Mouse (Mus musculus): ENCODE results near the gene Pon2. TPM values are rescaled to one million over a fixed set of nuclear protein-coding genes. Genes with fewer than 3 reads are reported as not detected.

Gene Pon2
- polyA plus RNA-seq, 1 experiment, result 16.3 TPM

GRCm38 (mm10) chr6:5300629-5301028 lies 2.4 kb upstream of the Pon2 start:
- H3K27me3 ChIP-seq (replicated peaks; ENCODE audit: control insufficient read depth, insufficient read depth, low read length), result no peaks in the 10 kb centered on the region
- H3K4me3 ChIP-seq (ENCODE audit: insufficient read depth, low read depth, low read length), result no peak overlapping the region
- 89% methylated on average over 8 of the region's 8 CpGs for WGBS
- TF ChIP-seq POLR2A (IDR thresholded peaks at IDR 0.05; ENCODE audit: low read depth, low read length), result no peak
- no peak for TF ChIP-seq CTCF (conservative IDR thresholded peaks at IDR 0.05; ENCODE audit: insufficient read depth, insufficient read length, low read depth, low read length)
- DNase-seq, result no peak
- H3K4me1 ChIP-seq (ENCODE audit: control insufficient read depth, insufficient read depth, low read length), result no peaks in the 10 kb centered on the region
- no peak overlapping the region for H3K27ac ChIP-seq (ENCODE audit: insufficient read depth, low read depth, low read length)
- H3K36me3 ChIP-seq (ENCODE audit: control insufficient read depth, insufficient read depth, low read length), result no peaks in the 10 kb centered on the region

DNA sequence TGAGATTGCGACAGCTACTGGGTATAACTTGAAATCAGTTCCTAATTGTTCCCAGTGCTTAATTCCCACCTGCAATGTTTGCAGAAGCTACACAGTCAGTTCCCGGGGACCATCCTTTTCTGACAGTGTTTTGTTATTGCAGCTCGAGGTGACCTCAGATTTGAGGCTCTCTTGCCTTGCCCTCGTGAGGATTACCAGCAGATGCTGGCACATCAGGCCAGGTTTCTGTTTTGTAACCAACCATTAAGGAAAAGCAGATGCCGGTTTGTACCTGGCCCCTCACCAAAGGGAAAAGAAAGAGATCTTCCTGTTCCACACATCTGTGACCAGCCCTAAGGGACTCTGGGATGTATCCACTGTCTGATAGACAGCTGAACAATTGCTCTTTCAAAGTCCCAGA lies 1.3 kb upstream of the Pon2 start:
- no peaks in the 10 kb centered on the region for H3K4me1 ChIP-seq (ENCODE audit: control insufficient read depth, insufficient read depth, low read length)
- no peak overlapping the region for H3K4me3 ChIP-seq (ENCODE audit: insufficient read depth, low read depth, low read length)
- no peaks in the 10 kb centered on the region for H3K27me3 ChIP-seq (replicated peaks; ENCODE audit: control insufficient read depth, insufficient read depth, low read length)
- no peak for DNase-seq
- no peaks in the 10 kb centered on the region for H3K36me3 ChIP-seq (ENCODE audit: control insufficient read depth, insufficient read depth, low read length)
- 85% methylated on average over 5 of the region's 5 CpGs for WGBS
- H3K27ac ChIP-seq (ENCODE audit: insufficient read depth, low read depth, low read length), result no peak overlapping the region
- TF ChIP-seq POLR2A (IDR thresholded peaks at IDR 0.05; ENCODE audit: low read depth, low read length), result no peak
- TF ChIP-seq CTCF (conservative IDR thresholded peaks at IDR 0.05; ENCODE audit: insufficient read depth, insufficient read length, low read depth, low read length), result no peak

DNA sequence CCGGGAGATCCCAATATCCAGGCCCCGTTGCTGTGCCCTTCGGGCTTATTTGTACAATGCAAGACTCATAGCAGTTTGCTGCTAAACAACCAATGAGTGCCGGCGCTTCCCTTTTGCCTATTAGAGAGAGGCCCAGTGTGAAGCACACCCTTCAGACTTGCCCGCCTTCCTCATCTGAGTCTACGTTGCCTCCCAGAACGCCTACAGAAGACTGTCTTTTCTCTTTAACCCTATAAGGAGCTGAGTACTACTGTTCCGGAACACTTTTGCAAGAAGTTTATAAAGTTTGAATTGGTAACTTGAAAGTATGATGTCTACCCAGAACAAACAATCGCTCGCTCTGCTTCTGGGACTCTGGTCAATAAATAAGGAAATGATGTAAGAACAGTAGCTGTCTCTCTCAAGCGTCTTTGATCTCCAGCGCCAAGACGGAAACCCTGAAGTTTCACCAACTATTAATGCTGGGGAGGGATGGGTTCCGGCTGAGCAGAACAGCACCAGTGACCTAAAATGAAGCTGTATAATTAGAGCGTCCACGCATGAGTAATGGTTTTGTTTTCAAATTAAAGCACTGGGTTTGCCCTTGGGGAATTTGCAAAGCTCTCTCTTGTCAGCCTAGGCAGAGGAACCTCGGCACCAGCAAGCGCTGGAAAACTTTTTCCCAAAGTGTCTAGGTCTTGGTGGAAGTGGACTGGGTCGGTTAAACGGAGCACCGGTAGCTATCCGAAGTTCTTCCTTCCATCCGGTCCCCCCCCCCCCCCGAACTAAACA lies 749 bp downstream of the Pon2 start:
- DNase-seq, result peak; percentile 76
- H3K36me3 ChIP-seq (ENCODE audit: control insufficient read depth, insufficient read depth, low read length), result no peaks in the 10 kb centered on the region
- WGBS, result 2% methylated on average over 25 of the region's 25 CpGs
- H3K27ac ChIP-seq (ENCODE audit: insufficient read depth, low read depth, low read length), result peak overlapping the region; percentile 78; the same call in 1 of the 2 replicates
- no peaks in the 10 kb centered on the region for H3K4me1 ChIP-seq (ENCODE audit: control insufficient read depth, insufficient read depth, low read length)
- TF ChIP-seq POLR2A (IDR thresholded peaks at IDR 0.05; ENCODE audit: low read depth, low read length) (no peak), CTCF (conservative IDR thresholded peaks at IDR 0.05; ENCODE audit: insufficient read depth, insufficient read length, low read depth, low read length) (no peak)
- no peaks in the 10 kb centered on the region for H3K27me3 ChIP-seq (replicated peaks; ENCODE audit: control insufficient read depth, insufficient read depth, low read length)
- peak overlapping the region; percentile 98 for H3K4me3 ChIP-seq (ENCODE audit: insufficient read depth, low read depth, low read length)

- Histone ChIP-seq H3K27ac (ENCODE audit: insufficient read depth, low read depth, low read length) (no peak overlapping the region), H3K27me3 (replicated peaks; ENCODE audit: control insufficient read depth, insufficient read depth, low read length) (no peaks in the 10 kb centered on the region), H3K4me1 (ENCODE audit: control insufficient read depth, insufficient read depth, low read length) (no peaks in the 10 kb centered on the region), H3K36me3 (ENCODE audit: control insufficient read depth, insufficient read depth, low read length) (no peaks in the 10 kb centered on the region), H3K4me3 (ENCODE audit: insufficient read depth, low read depth, low read length) (no peak overlapping the region)
- no peak for TF ChIP-seq CTCF (conservative IDR thresholded peaks at IDR 0.05; ENCODE audit: insufficient read depth, insufficient read length, low read depth, low read length)
- no peak for TF ChIP-seq POLR2A (IDR thresholded peaks at IDR 0.05; ENCODE audit: low read depth, low read length)
- no peak for DNase-seq
- WGBS, result 98% methylated on average over 7 of the region's 7 CpGs
Measured at GRCm38 (mm10) chr6:5296067-5296466, 2.2 kb downstream of the Pon2 start.

DNA sequence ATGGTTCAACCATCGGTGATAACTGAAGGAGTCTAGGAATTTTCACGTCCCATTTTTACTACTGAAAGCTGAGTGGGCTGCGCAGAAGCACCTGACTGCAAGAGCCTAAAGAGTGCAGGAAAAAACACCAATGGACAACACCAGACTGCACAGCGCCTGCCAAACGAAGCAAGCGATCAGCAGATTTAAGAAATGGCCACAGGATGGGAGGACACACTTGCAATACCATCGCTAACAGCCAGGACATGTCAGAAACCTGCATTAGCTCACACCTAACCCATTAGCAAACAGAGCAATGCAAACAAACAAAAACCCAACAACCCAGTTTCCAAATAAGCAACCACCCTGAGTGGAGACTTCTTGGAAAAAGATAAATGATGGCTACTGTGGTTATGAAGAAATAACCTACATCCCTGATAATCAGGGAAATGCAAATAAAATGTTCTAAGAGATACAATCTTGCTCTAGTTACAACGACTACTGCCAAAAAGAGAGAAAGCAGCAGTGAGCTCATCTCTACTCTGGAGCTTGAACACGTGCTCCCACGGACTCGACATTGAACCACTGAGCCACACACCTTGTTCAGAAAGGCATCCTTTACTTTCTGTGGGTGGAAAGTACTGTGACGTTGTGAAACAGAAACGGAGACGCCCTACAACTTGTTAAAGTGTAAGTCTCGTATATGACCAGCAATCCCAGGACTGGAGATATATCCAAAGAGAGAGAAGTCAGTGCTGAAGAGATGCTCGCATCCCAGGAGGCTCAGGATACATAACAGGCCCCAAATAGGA lies 3.4 kb downstream of the Pon2 start:
- Histone ChIP-seq H3K4me3 (ENCODE audit: insufficient read depth, low read depth, low read length) (no peak overlapping the region), H3K27me3 (replicated peaks; ENCODE audit: control insufficient read depth, insufficient read depth, low read length) (no peaks in the 10 kb centered on the region), H3K36me3 (ENCODE audit: control insufficient read depth, insufficient read depth, low read length) (no peaks in the 10 kb centered on the region), H3K27ac (ENCODE audit: insufficient read depth, low read depth, low read length) (no peak overlapping the region), H3K4me1 (ENCODE audit: control insufficient read depth, insufficient read depth, low read length) (no peaks in the 10 kb centered on the region)
- 94% methylated on average over 16 of the region's 16 CpGs for WGBS
- DNase-seq, result no peak
- TF ChIP-seq CTCF (conservative IDR thresholded peaks at IDR 0.05; ENCODE audit: insufficient read depth, insufficient read length, low read depth, low read length) (no peak), POLR2A (IDR thresholded peaks at IDR 0.05; ENCODE audit: low read depth, low read length) (no peak)

- WGBS, result 74% methylated on average over 5 of the region's 5 CpGs
- H3K27me3 ChIP-seq (replicated peaks; ENCODE audit: control insufficient read depth, insufficient read depth, low read length), result no peaks in the 10 kb centered on the region
- H3K27ac ChIP-seq (ENCODE audit: insufficient read depth, low read depth, low read length), result no peak overlapping the region
- no peaks in the 10 kb centered on the region for H3K36me3 ChIP-seq (ENCODE audit: control insufficient read depth, insufficient read depth, low read length)
- H3K4me1 ChIP-seq (ENCODE audit: control insufficient read depth, insufficient read depth, low read length), result no peaks in the 10 kb centered on the region
- H3K4me3 ChIP-seq (ENCODE audit: insufficient read depth, low read depth, low read length), result no peak overlapping the region
- TF ChIP-seq POLR2A (IDR thresholded peaks at IDR 0.05; ENCODE audit: low read depth, low read length) (no peak), CTCF (conservative IDR thresholded peaks at IDR 0.05; ENCODE audit: insufficient read depth, insufficient read length, low read depth, low read length) (no peak)
- no peak for DNase-seq
Measured at GRCm38 (mm10) chr6:5292841-5293240, 5.4 kb downstream of the Pon2 start.

DNA sequence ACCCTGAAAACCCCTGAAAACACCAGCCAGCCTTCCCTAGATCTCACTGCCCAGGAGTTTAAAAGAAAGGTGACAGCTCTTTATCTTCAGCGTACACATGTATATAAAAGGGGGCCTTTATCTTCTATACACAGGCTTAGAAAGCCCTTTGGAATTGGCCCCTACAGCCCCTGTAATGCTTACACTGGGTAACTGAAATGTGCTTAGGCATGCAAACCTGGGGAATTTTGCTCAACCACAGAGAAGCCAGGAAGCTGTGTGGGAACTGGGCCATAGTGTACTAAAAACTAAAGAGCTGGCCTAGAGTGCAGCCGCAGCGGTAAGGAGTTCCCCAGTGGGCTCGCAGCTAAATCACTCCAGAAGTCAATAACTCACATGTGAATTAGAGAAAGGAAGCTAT lies 6.8 kb downstream of the Pon2 start:
- Histone ChIP-seq H3K27ac (ENCODE audit: insufficient read depth, low read depth, low read length) (no peak overlapping the region), H3K4me1 (ENCODE audit: control insufficient read depth, insufficient read depth, low read length) (no peaks in the 10 kb centered on the region), H3K27me3 (replicated peaks; ENCODE audit: control insufficient read depth, insufficient read depth, low read length) (no peaks in the 10 kb centered on the region), H3K36me3 (ENCODE audit: control insufficient read depth, insufficient read depth, low read length) (no peaks in the 10 kb centered on the region), H3K4me3 (ENCODE audit: insufficient read depth, low read depth, low read length) (no peak overlapping the region)
- DNase-seq, result peak; percentile 30
- no peak for TF ChIP-seq POLR2A (IDR thresholded peaks at IDR 0.05; ENCODE audit: low read depth, low read length)
- TF ChIP-seq CTCF (conservative IDR thresholded peaks at IDR 0.05; ENCODE audit: insufficient read depth, insufficient read length, low read depth, low read length), result no peak
- WGBS, result 73% methylated on average over 4 of the region's 4 CpGs
